15 mouse cellular contexts compared by ENCODE assay signal in the genomic region with DNA sequence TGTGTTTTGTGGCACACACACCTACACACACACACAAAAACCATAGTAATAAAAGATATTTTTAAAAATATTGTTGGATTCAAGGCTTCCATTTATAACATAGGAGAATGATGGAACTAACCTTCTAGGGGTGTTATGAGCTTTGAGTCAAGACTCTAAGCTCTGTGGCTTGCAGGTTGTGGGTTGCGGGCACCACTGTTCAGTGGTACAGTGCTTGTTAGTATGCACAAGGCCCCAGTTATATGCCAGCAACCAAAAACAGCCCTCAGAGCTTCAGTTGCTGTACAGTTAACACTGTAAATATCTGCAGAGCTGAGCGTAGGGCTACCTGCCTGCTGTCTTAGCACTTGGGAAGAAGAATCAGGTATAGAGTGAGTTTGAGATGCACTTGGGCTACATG.
"Had no signal": no experiment of that assay in that cellular context is flagged by ENCODE, and none has a peak within 500 bp of the region (broad histone marks: within the 10 kb centered on the region; RNA-seq: fewer than 3 reads in every experiment).

No protein-coding gene starts in this region.

- H3K27ac ChIP-seq: liver, embryonic 12.5 days; liver, embryonic 14.5 days; midbrain, embryonic 10.5 days; midbrain, embryonic 12.5 days; neural tube, embryonic 12.5 days; stomach, embryonic 15.5 days; stomach, postnatal 0 days had no signal

- H3K27me3 ChIP-seq: liver, embryonic 12.5 days; midbrain, embryonic 12.5 days; neural tube, embryonic 12.5 days; stomach, embryonic 15.5 days had no signal

- H3K36me3 ChIP-seq: liver, embryonic 12.5 days; midbrain, embryonic 10.5 days; midbrain, embryonic 12.5 days; neural tube, embryonic 12.5 days; stomach, embryonic 15.5 days had no signal

- DNase-seq: lung, adult 18-20 months; lung, embryonic 14.5 days; lung, postnatal 10 days; lung, postnatal 4 days; midbrain, embryonic 14.5 days; right cerebral cortex, postnatal 14 days; spleen, adult 18-20 months had no signal

- H3K4me1 ChIP-seq: neural tube, embryonic 12.5 days; stomach, embryonic 15.5 days had no signal

- H3K4me3 ChIP-seq: liver, embryonic 12.5 days; midbrain, embryonic 10.5 days; midbrain, embryonic 12.5 days; myocyte; neural tube, embryonic 12.5 days; stomach, embryonic 15.5 days had no signal
